13 mouse cellular contexts compared by ENCODE assay signal in the genomic region with DNA sequence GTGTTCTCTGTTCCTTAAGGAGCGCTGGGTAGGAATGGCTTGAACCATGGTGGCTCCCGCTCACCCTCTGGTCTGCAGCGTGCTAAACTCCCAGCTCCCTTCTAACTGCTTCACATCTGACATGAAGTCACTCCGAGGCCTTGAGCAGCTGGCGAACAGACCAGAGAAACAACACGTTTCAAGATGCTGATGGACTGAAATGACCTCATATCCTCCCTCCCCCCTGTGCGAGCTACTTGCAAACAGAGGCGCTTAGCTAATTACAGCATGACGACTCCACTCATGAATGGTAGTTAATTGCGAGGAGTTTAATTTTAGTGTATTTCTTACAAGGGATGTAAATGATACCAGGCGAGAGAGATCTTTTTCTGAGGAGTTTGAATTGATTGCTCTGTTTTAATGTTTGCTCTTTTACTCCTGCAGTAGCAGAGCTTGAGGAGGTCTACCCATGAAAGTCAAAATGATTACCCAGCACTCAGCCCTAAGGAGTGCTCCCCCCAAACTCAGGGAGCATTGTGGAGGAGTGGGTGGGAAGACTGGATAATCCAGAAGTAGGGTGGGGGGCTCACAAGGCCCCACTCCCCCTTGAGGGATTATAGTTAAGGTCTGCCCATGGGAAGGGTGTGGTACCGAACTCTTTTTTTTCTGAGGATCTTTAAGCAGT.
DNase-seq lines count a peak whose midpoint lies in the region; ATAC-seq lines count a peak whose summit lies in the region.
"Had no signal": no experiment of that assay in that cellular context is flagged by ENCODE, and none has a peak within 500 bp of the region (broad histone marks: within the 10 kb centered on the region; RNA-seq: fewer than 3 reads in every experiment).

No protein-coding gene starts in this region.

- intact Hi-C loops in heart, postnatal 25 days (cut with DNase I) = loop anchor here (2.0 kb wide), 1 partner anchor 17 kb away; no protein-coding TSS in a partner anchor

- ATAC-seq in embryonic facial prominence, embryonic 11.5 days (replicated peaks; ENCODE audit: insufficient number of reproducible peaks, low FRiP score, low TSS enrichment, low read depth) = no peak
- ATAC-seq in limb, embryonic 12.5 days (ENCODE audit: insufficient number of reproducible peaks, insufficient read depth, low FRiP score, low TSS enrichment, low read depth) = no peak
- peak; percentile 36; the same call in 1 of the 2 replicates for ATAC-seq in forebrain, embryonic 12.5 days (ENCODE audit: low FRiP score)

- WGBS in embryonic facial prominence, embryonic 11.5 days = 53% methylated on average over 12 of the region's 12 CpGs
- 65% methylated on average over 12 of the region's 12 CpGs for WGBS in embryonic facial prominence, embryonic 10.5 days
- 45% methylated on average over 12 of the region's 12 CpGs for WGBS in limb, embryonic 12.5 days
- WGBS in limb, embryonic 10.5 days = 67% methylated on average over 12 of the region's 12 CpGs
- WGBS in forebrain, embryonic 12.5 days = 50% methylated on average over 12 of the region's 12 CpGs

- peak; percentile 33 for DNase-seq in embryonic facial prominence, embryonic 11.5 days (ENCODE audit: low spot score)
- DNase-seq in embryonic facial prominence, embryonic 10.5 days (ENCODE audit: low spot score) = no peak
- no peak for DNase-seq in limb, embryonic 10.5 days (ENCODE audit: low spot score)
- DNase-seq in heart, postnatal 25 days (ENCODE audit: low spot score) = peak; percentile 38
- no peak for DNase-seq in Muller cell, postnatal 12 days (ENCODE audit: inconsistent ontology term)
- no peak for DNase-seq in cerebellum, postnatal 36 days
- DNase-seq: adrenal gland, adult 2 months; cerebellum, postnatal 14 days had no signal

- H3K9ac ChIP-seq in embryonic facial prominence, embryonic 11.5 days (replicated peaks; ENCODE audit: low read length) = no peak overlapping the region
- no peak overlapping the region for H3K9ac ChIP-seq in limb, embryonic 12.5 days (replicated peaks)
- H3K9ac ChIP-seq in forebrain, embryonic 12.5 days = no peak overlapping the region
- H3K9ac ChIP-seq: liver, embryonic 15.5 days had no signal

- no peak overlapping the region for H3K27ac ChIP-seq in embryonic facial prominence, embryonic 11.5 days (replicated peaks; ENCODE audit: low read depth, low read length)
- no peak overlapping the region; the same call in 1 of the 2 replicates for H3K27ac ChIP-seq in embryonic facial prominence, embryonic 10.5 days (replicated peaks)
- peak overlapping the region; percentile 50; the same call in 1 of the 2 replicates for H3K27ac ChIP-seq in limb, embryonic 12.5 days
- H3K27ac ChIP-seq in limb, embryonic 10.5 days = no peak overlapping the region
- peak overlapping the region; percentile 77 for H3K27ac ChIP-seq in forebrain, embryonic 12.5 days
- H3K27ac ChIP-seq: liver, embryonic 15.5 days had no signal

- H3K4me1 ChIP-seq in embryonic facial prominence, embryonic 11.5 days (ENCODE audit: control insufficient read depth, insufficient read depth, low read length) = no peaks in the 10 kb centered on the region
- peaks cover 18% of the 10 kb centered on the region for H3K4me1 ChIP-seq in embryonic facial prominence, embryonic 10.5 days
- peaks cover 18% of the 10 kb centered on the region for H3K4me1 ChIP-seq in limb, embryonic 12.5 days (replicated peaks)
- H3K4me1 ChIP-seq in limb, embryonic 10.5 days = peaks cover 6% of the 10 kb centered on the region
- peaks cover 18% of the 10 kb centered on the region for H3K4me1 ChIP-seq in forebrain, embryonic 12.5 days
- H3K4me1 ChIP-seq: liver, embryonic 15.5 days had no signal

- H3K9me3 ChIP-seq in embryonic facial prominence, embryonic 11.5 days (replicated peaks; ENCODE audit: control insufficient read depth, low read length) = no peaks in the 10 kb centered on the region
- no peaks in the 10 kb centered on the region for H3K9me3 ChIP-seq in embryonic facial prominence, embryonic 10.5 days
- H3K9me3 ChIP-seq in limb, embryonic 12.5 days = no peaks in the 10 kb centered on the region
- H3K9me3 ChIP-seq in limb, embryonic 10.5 days (replicated peaks) = no peaks in the 10 kb centered on the region
- no peaks in the 10 kb centered on the region for H3K9me3 ChIP-seq in forebrain, embryonic 12.5 days
- H3K9me3 ChIP-seq: G1E; liver, embryonic 15.5 days had no signal

- no peak overlapping the region for H3K4me3 ChIP-seq in embryonic facial prominence, embryonic 11.5 days (ENCODE audit: low read depth, low read length)
- no peak overlapping the region for H3K4me3 ChIP-seq in embryonic facial prominence, embryonic 10.5 days
- H3K4me3 ChIP-seq in limb, embryonic 12.5 days (replicated peaks) = no peak overlapping the region
- H3K4me3 ChIP-seq in limb, embryonic 10.5 days = no peak overlapping the region
- no peak overlapping the region for H3K4me3 ChIP-seq in forebrain, embryonic 12.5 days (replicated peaks)
- H3K4me3 ChIP-seq: liver, embryonic 15.5 days had no signal

- H3K4me2 ChIP-seq in embryonic facial prominence, embryonic 11.5 days (ENCODE audit: low read depth, low read length) = no peak overlapping the region
- H3K4me2 ChIP-seq in limb, embryonic 12.5 days = no peak overlapping the region
- H3K4me2 ChIP-seq in forebrain, embryonic 12.5 days = no peak overlapping the region
- H3K4me2 ChIP-seq: liver, embryonic 15.5 days; midbrain, embryonic 11.5 days had no signal

- H3K27me3 ChIP-seq in embryonic facial prominence, embryonic 11.5 days (ENCODE audit: control insufficient read depth, insufficient read depth, low read length) = no peaks in the 10 kb centered on the region
- H3K27me3 ChIP-seq in embryonic facial prominence, embryonic 10.5 days (replicated peaks; ENCODE audit: low read depth, poor library complexity, severe bottlenecking) = no peaks in the 10 kb centered on the region
- no peaks in the 10 kb centered on the region for H3K27me3 ChIP-seq in limb, embryonic 12.5 days
- H3K27me3 ChIP-seq in limb, embryonic 10.5 days (ENCODE audit: low read depth, poor library complexity, severe bottlenecking) = no peaks in the 10 kb centered on the region
- no peaks in the 10 kb centered on the region for H3K27me3 ChIP-seq in forebrain, embryonic 12.5 days
- H3K27me3 ChIP-seq: liver, embryonic 15.5 days had no signal

- H3K36me3 ChIP-seq in embryonic facial prominence, embryonic 11.5 days (replicated peaks; ENCODE audit: control insufficient read depth, insufficient read depth, low read depth, low read length) = no peaks in the 10 kb centered on the region; the same call in 1 of the 2 replicates
- H3K36me3 ChIP-seq in embryonic facial prominence, embryonic 10.5 days (replicated peaks) = peaks cover 85% of the 10 kb centered on the region
- peaks cover 91% of the 10 kb centered on the region for H3K36me3 ChIP-seq in limb, embryonic 12.5 days
- H3K36me3 ChIP-seq in limb, embryonic 10.5 days = peaks cover 78% of the 10 kb centered on the region
- H3K36me3 ChIP-seq in forebrain, embryonic 12.5 days (replicated peaks) = peaks cover 42% of the 10 kb centered on the region
- H3K36me3 ChIP-seq: G1E; liver, embryonic 15.5 days had no signal

Comparison
In these comparisons a context has a peak if more than half of its experiments do, and no peak if none do; other contexts are left out.
1. DNase-seq: peak in embryonic facial prominence, embryonic 11.5 days (single experiment) and heart, postnatal 25 days (single experiment); none in embryonic facial prominence, embryonic 10.5 days (single experiment), limb, embryonic 10.5 days (single experiment), Muller cell, postnatal 12 days (single experiment) and cerebellum, postnatal 36 days (0 of 2).
2. H3K27ac ChIP-seq: peak in limb, embryonic 12.5 days (single experiment) and forebrain, embryonic 12.5 days (single experiment); none in embryonic facial prominence, embryonic 11.5 days (single experiment), embryonic facial prominence, embryonic 10.5 days (single experiment) and limb, embryonic 10.5 days (single experiment).